Mouse (Mus musculus) erythroblast, adult 5-6 weeks (primary cell): ENCODE data around the gene Tgtp2. TPM values are rescaled to one million over a fixed set of nuclear protein-coding genes. Genes with fewer than 3 reads are reported as not detected.

ENCODE experiments used
- ATAC-seq: replicated peaks from 2 replicates; pipeline ENCODE4 v1.8.0; 2016; ENCODE audit warnings: moderate number of reproducible peaks, mild to moderate bottlenecking, moderate TSS enrichment, inconsistent platforms; ENCODE audit not compliant: poor library complexity, low FRiP score, severe bottlenecking
- total RNA-seq, 2 experiments: library from RNA; stranded (forward) in 1 of 2; stranded (reverse) in 1 of 2; fragments of 150-400 nt in 1 of 2; fragments of 200-764, 138-1000 nt in 1 of 2; gene quantifications; 2 replicates each; pipeline versions ENCODE4 v1.2.3 to v1.2.4; 2015 to 2017; ENCODE audit warnings: low replicate concordance in 2 of 2

The Tgtp2 gene
- total RNA-seq (2015; ENCODE audit: low replicate concordance) (18.2 and 28.2 TPM in 2 replicates), total RNA-seq (2017; ENCODE audit: low replicate concordance) (28.4 and 51.8 TPM in 2 replicates)

- peak; percentile 61 for ATAC-seq
Measured at GRCm38 (mm10) chr11:49063713-49064469, at the start of gene Tgtp2. Gene Tgtp2 (minus strand): TSS chr11:49064206.

DNA sequence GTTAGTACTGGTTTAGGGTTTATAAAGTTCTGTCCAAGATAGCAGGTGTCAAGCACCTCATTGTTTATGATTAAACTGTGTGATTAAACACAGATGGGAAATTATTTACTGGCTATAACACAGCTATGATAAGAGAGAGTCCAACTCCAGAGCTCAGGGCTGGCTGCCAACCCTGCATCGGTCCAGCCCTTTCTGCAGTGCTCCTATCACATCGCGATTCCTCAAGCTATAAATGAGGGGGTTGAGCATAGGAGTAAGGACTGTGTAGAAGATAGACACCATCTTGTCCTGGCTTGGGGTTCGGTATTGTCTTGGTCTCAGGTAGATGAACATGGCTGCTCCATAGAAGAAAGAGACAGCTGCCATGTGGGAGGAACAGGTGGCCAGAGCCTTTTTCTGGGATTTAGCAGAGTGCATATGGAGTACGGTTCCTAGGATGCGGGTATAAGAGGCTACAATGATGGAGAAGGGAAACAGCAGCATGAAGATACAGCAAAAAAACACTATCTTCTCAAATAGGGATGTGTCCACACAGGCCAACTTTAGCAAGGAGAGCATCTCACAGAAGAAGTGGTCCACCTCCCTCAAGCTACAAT, 48.7 kb upstream of the Tgtp2 start:
- ATAC-seq, result no peak

GRCm38 (mm10) chr11:49111000-49111399, 47.0 kb upstream of the Tgtp2 start:
- ATAC-seq, result no peak

DNA sequence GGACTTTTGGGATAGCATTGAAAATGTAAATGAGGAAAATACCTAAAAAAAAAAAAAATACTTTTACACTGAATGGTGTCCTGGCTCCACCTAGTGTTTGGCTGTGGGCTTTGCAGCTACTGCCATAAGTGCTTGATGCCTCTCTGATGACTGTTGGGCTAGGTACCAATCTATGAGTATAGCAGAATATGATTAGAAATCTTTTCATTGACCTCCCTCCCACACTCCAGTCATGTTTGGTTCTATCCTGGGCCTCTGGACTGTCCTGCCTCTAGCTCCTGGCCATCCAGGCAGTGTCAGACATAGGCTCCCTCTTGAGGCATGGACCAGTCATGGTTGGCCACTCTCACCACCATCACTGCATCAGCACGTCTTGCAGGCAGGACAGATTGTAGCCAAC, 44.8 kb upstream of the Tgtp2 start:
- peak; percentile 75 for ATAC-seq

GRCm38 (mm10) chr11:49107650-49108537, 43.9 kb upstream of the Tgtp2 start:
- no peak for ATAC-seq

GRCm38 (mm10) chr11:49105752-49106151, 41.7 kb upstream of the Tgtp2 start:
- ATAC-seq, result no peak

- ATAC-seq, result peak; percentile 73
Measured at GRCm38 (mm10) chr11:49103047-49103693, 39.2 kb upstream of the Tgtp2 start.

- ATAC-seq, result no peak
Measured at GRCm38 (mm10) chr11:49101500-49101899, 37.5 kb upstream of the Tgtp2 start.

DNA sequence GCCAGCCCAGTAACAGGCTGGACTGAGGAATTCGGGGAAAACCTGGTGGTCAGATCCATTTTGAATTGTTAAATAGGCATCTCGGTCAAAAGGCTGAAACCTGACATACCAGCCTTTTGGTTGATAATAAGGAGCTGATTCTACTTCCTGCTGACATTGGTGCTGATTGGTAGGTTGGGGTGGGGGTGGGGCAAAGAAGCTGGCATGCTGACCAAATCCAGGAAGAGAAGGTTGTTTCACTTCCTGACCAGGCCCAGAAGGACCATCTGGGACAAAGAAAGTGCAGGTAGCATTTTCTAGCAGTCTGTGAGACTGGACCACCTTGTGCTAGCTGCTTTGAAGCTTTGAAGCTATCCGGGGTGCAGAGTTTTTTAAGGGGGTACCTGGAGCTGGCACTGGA, 36.4 kb upstream of the Tgtp2 start:
- peak; percentile 80 for ATAC-seq

DNA sequence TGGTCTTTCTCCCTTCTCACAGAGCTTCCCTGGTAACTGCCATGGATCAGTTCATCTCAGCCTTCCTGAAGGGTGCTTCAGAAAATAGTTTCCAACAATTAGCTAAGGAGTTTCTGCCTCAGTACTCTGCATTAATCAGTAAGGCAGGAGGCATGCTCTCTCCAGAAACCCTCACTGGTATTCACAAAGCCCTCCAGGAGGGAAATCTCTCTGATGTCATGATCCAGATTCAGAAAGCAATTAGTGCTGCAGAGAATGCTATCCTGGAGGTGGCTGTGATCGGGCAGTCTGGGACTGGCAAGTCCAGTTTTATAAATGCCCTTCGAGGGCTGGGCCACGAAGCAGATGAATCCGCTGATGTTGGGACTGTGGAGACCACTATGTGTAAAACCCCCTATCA, 31.4 kb upstream of the Tgtp2 start:
- ATAC-seq, result no peak

GRCm38 (mm10) chr11:49093861-49094660, 30.1 kb upstream of the Tgtp2 start:
- no peak for ATAC-seq

DNA sequence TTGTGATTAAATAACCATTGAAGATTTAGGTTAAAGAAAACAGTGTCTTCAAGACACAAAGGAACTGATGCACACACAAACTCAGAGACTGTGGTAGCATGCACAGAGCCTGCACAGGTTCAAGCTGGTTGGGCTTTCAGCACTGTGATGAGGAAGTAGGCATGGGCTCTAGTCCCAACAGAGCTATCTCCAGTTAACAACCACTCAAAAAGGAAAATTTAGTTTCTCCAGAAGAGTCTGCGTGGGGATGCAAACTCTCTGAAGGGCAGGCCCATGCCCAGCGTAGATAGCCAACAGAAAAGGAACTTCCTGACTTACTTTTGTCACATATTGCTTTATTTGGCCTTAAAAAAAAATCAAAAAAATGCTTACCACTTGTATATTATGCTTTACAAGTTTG, 28.8 kb upstream of the Tgtp2 start:
- ATAC-seq, result no peak

DNA sequence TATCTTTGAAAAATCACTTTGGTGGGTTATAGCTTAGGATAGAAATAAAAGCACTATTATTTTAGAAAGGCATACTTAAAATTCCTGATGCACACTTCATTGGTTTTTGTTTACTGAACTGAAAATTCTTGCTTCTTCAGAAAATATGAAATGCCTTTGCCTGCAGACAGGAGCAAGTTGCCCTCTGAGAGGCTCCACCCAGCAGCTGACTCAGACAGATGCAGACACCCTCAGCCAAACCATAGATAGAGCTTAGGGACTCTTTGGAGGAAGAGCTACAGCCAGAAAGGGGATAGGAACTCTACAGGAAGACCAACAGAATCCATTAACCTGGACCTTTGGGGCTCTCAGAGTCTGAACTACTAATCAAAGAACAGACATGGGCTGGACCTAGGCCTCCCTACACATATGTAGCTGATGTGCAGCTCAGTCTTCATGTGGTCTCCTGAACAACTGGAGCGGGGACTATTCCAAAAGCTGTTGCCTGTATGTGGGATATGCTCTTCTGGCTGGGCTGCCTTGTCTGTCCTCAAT, 28.1 kb upstream of the Tgtp2 start:
- ATAC-seq, result no peak

- no peak for ATAC-seq
Measured at GRCm38 (mm10) chr11:49091171-49091570, 27.2 kb upstream of the Tgtp2 start.

GRCm38 (mm10) chr11:49090551-49090950, 26.5 kb upstream of the Tgtp2 start:
- ATAC-seq, result no peak

- no peak for ATAC-seq
Measured at GRCm38 (mm10) chr11:49089735-49090507, 25.9 kb upstream of the Tgtp2 start.

GRCm38 (mm10) chr11:49088990-49089652, 25.1 kb upstream of the Tgtp2 start:
- no peak for ATAC-seq
